Mouse (Mus musculus): ENCODE measurements around the gene Sh2b3. TPM values are rescaled to one million over a fixed set of nuclear protein-coding genes. Genes with fewer than 3 reads are reported as not detected.
A peak's percentile ranks its signal among the peaks of the same experiment; 100 is the strongest.

Sh2b3 gene
- polyA plus RNA-seq, 1 experiment: 77.5 TPM

DNA sequence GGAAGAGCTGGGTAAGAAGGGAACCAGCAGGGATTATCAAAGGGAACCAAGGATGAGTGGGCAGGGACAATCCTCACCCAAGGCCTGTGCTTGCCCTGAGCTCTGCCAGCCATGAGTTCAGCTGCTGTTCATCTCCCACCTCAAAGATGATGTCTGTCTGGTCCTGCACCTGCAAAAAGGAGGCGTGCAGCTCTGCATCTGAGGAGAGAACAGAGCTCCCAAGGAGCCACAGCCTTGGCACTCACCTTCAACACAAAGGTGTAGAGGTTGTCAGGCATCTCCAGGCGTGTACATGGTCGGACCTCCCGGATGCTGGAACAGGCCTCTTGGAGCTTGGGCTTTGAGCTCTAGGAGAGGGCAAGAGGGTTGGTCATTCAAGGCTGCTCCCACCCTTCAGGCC, 18.6 kb downstream of the Sh2b3 start:
- no peak overlapping the region for H3K4me3 ChIP-seq (ENCODE audit: insufficient read depth, low read length)
- TF ChIP-seq POLR2A (IDR thresholded peaks at IDR 0.05; ENCODE audit: borderline replicate concordance, low read depth, low read length): no peak
- TF ChIP-seq CTCF (IDR thresholded peaks at IDR 0.05; ENCODE audit: low read depth, low read length): no peak
- peaks cover 12% of the 10 kb centered on the region for H3K4me1 ChIP-seq (ENCODE audit: control insufficient read depth, insufficient read depth, low read length)
- no peak overlapping the region for H3K27ac ChIP-seq (ENCODE audit: insufficient read depth, low read depth, low read length)

DNA sequence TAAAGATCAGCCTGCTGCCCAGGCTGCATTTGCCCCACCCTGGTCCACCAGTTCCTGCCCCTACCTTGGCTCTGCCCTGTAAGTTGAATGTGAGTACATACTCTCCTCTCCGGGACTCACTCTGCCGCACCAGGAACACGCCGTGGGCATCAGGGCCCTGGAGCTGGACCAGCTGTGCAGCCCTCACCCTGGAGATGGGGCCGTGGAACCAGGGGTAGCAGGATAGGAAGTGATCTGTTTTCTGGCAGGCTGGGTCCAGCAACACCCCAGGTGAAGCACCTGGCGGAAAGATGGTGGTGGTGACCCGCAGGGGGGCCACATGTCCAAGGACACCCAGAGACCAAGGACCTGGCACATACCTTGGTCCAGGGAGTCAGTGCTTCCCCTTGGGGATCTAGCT, 19.0 kb downstream of the Sh2b3 start:
- TF ChIP-seq CTCF (IDR thresholded peaks at IDR 0.05; ENCODE audit: low read depth, low read length): no peak
- no peak for TF ChIP-seq POLR2A (IDR thresholded peaks at IDR 0.05; ENCODE audit: borderline replicate concordance, low read depth, low read length)
- Histone ChIP-seq H3K27ac (ENCODE audit: insufficient read depth, low read depth, low read length) (no peak overlapping the region), H3K4me1 (ENCODE audit: control insufficient read depth, insufficient read depth, low read length) (peaks cover 7% of the 10 kb centered on the region), H3K4me3 (ENCODE audit: insufficient read depth, low read length) (no peak overlapping the region)

DNA sequence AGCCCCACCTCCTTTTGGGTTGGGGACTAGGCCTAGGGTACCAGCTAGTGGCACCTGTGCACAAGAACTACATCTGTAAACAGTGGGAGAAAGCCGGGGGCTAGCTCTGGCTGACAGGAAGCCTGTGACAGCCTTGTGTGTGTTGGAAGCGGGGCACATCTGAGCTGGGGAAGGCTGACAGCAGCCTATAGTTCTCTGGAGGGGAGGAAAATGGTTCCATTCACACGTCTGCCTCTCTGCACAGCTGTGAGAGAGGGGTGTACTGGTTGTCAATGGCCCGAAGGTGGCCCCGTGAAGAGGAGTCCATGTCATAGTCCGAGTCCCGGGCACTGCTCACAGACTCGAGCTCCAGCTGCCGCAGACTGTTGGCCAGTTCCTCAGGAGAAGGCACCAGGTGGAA, 19.9 kb downstream of the Sh2b3 start:
- H3K4me3 ChIP-seq (ENCODE audit: insufficient read depth, low read length): no peak overlapping the region
- TF ChIP-seq CTCF (IDR thresholded peaks at IDR 0.05; ENCODE audit: low read depth, low read length) (no peak), POLR2A (IDR thresholded peaks at IDR 0.05; ENCODE audit: borderline replicate concordance, low read depth, low read length) (no peak)
- no peak overlapping the region for H3K27ac ChIP-seq (ENCODE audit: insufficient read depth, low read depth, low read length)
- peaks cover 8% of the 10 kb centered on the region; the same call in 1 of the 2 replicates for H3K4me1 ChIP-seq (ENCODE audit: control insufficient read depth, insufficient read depth, low read length)

GRCm38 (mm10) chr5:121816611-121817010, 20.8 kb downstream of the Sh2b3 start:
- no peak overlapping the region for H3K27ac ChIP-seq (ENCODE audit: insufficient read depth, low read depth, low read length)
- H3K4me1 ChIP-seq (ENCODE audit: control insufficient read depth, insufficient read depth, low read length): peaks cover 13% of the 10 kb centered on the region
- no peak overlapping the region for H3K4me3 ChIP-seq (ENCODE audit: insufficient read depth, low read length)
- no peak for TF ChIP-seq CTCF (IDR thresholded peaks at IDR 0.05; ENCODE audit: low read depth, low read length)
- TF ChIP-seq POLR2A (IDR thresholded peaks at IDR 0.05; ENCODE audit: borderline replicate concordance, low read depth, low read length): no peak

DNA sequence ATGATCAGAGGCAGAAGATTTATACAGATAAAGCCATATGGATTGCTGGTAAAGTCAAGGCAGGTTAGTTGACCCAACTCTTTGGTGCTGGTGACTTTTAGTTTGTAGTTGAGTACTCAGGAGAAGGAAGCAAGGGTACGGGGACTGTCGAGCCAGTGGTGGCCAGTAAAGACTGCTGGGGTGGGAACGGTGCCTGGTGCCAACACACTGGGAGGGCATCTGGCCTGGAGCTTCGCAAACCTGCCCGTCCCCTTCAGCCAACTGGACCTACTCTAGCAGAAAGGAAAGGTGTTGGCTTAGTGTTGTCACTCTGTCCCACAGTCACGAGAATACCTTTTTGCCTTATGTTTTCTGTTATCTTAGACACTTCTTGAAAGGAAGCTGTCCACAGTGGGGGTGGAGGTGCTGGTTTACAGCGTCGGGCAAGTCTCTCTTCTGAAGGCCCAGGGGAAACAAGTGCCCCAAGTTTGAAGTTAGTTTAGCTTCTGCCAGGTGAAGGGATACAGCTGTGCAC, 21.5 kb downstream of the Sh2b3 start:
- H3K4me1 ChIP-seq (ENCODE audit: control insufficient read depth, insufficient read depth, low read length): peaks cover 18% of the 10 kb centered on the region
- TF ChIP-seq POLR2A (IDR thresholded peaks at IDR 0.05; ENCODE audit: borderline replicate concordance, low read depth, low read length) (no peak), CTCF (IDR thresholded peaks at IDR 0.05; ENCODE audit: low read depth, low read length) (no peak)
- no peak overlapping the region for H3K4me3 ChIP-seq (ENCODE audit: insufficient read depth, low read length)
- H3K27ac ChIP-seq (ENCODE audit: insufficient read depth, low read depth, low read length): no peak overlapping the region

DNA sequence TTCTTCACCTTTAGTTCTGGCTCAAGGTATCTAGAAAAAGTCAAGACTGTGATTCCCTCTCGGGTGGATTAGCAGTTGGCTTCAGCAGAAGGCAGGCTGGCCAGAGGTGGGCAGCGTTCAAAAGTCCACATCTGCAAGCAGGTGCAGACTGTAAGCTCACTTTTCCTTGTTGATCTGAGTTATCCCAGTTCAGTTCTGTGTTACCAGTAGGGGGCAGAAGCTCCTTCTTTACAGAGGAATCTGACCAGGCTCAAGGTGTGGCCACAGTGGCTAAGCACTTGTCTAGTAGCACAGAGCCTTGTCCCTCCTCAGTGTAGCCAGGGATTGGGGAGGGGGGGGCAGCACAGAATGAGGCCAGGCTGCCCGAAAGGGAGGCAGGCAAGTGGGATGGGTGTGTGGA, 22.4 kb downstream of the Sh2b3 start:
- TF ChIP-seq POLR2A (IDR thresholded peaks at IDR 0.05; ENCODE audit: borderline replicate concordance, low read depth, low read length): no peak
- peak; percentile 51; the same call in 1 of the 2 replicates for TF ChIP-seq CTCF (IDR thresholded peaks at IDR 0.05; ENCODE audit: low read depth, low read length)
- no peak overlapping the region for H3K27ac ChIP-seq (ENCODE audit: insufficient read depth, low read depth, low read length)
- H3K4me1 ChIP-seq (ENCODE audit: control insufficient read depth, insufficient read depth, low read length): peaks cover 24% of the 10 kb centered on the region
- no peak overlapping the region for H3K4me3 ChIP-seq (ENCODE audit: insufficient read depth, low read length)

DNA sequence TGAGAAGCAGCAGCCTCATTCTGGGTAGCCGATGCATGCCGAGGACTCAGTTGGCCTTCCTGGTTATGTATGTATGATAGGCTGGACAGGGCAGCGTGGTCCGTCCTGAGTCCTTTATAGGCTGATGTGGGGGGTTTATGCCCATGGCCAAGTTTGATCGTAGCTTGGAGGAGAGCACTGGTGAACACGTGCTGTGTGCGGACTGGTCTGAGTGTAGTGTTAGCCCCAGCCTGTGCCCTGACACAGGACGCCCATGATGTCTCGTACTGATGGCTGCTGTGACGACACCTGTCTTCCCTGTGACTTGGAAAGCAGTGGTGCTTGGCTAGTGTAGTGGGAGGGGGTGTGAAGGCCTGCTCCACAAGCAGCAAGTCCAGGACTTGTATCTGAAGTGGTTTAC, 23.7 kb downstream of the Sh2b3 start:
- Histone ChIP-seq H3K4me3 (ENCODE audit: insufficient read depth, low read length) (no peak overlapping the region), H3K27ac (ENCODE audit: insufficient read depth, low read depth, low read length) (no peak overlapping the region), H3K4me1 (ENCODE audit: control insufficient read depth, insufficient read depth, low read length) (peaks cover 31% of the 10 kb centered on the region)
- TF ChIP-seq POLR2A (IDR thresholded peaks at IDR 0.05; ENCODE audit: borderline replicate concordance, low read depth, low read length) (no peak), CTCF (IDR thresholded peaks at IDR 0.05; ENCODE audit: low read depth, low read length) (no peak)

DNA sequence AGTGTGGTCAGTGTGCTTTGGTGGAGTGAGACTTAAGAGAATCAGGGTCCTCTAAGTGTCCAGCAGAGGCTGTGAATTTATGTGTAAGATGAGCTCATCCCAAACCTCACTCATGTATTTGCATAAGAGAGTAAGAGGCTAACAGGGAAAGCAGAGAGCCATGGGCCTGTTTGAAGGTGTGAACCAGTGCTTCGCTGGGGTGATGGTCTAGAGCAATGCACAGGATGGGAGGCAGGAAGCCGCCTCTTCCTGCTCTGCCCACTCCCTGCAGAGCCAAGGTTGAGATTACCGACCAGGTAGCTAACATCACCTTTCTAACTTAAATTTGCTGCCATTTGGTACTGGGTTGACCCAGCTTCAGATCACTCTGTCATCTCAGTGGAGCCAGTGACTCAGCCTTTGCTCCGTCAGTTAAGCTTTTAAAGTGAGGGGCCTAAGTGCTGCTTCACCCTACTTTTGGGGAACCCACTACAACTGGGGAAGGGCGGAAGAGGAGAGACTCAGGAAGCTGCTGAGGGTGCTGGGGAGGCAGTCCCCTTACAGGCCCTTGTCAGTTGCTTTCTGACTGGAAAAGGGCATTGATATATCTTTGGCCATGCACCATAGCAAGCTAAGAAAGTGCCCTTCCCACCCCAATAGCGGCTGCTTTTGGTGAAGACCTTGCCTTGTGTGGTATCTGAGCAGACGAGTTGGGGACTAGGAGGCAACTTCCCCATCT, 24.8 kb downstream of the Sh2b3 start:
- Histone ChIP-seq H3K4me3 (ENCODE audit: insufficient read depth, low read length) (no peak overlapping the region), H3K4me1 (ENCODE audit: control insufficient read depth, insufficient read depth, low read length) (peaks cover 33% of the 10 kb centered on the region), H3K27ac (ENCODE audit: insufficient read depth, low read depth, low read length) (no peak overlapping the region)
- TF ChIP-seq POLR2A (IDR thresholded peaks at IDR 0.05; ENCODE audit: borderline replicate concordance, low read depth, low read length): no peak
- TF ChIP-seq CTCF (IDR thresholded peaks at IDR 0.05; ENCODE audit: low read depth, low read length): no peak

- Histone ChIP-seq H3K27ac (ENCODE audit: insufficient read depth, low read depth, low read length) (peak overlapping the region; percentile 44), H3K4me1 (ENCODE audit: control insufficient read depth, insufficient read depth, low read length) (peaks cover 36% of the 10 kb centered on the region)
- no peak for TF ChIP-seq CTCF (IDR thresholded peaks at IDR 0.05; ENCODE audit: low read depth, low read length)
- 0 out of 2 replicates have a peak, but pooled peaks have one; percentile 22 for TF ChIP-seq POLR2A (IDR thresholded peaks at IDR 0.05; ENCODE audit: borderline replicate concordance, low read depth, low read length)
These were observed 25.9 kb downstream of the Sh2b3 start for GRCm38 (mm10) chr5:121811485-121811931.

More at GRCm38 (mm10) chr5:121811485-121811931, 25.9 kb downstream of the Sh2b3 start:
- H3K4me3 ChIP-seq (ENCODE audit: insufficient read depth, low read length): no peak overlapping the region
